Mouse (Mus musculus) embryonic facial prominence, embryonic 13.5 days (tissue): ENCODE data around the gene Tnfrsf22. TPM values are rescaled to one million over a fixed set of nuclear protein-coding genes. Genes with fewer than 3 reads are reported as not detected.

ENCODE experiments used
- ATAC-seq: fragments of 200-750 bp; cut with Nextera tagmentation; 2 replicates; pipeline ENCODE4 v1.8.0; 2017; ENCODE audit warnings: low read depth; ENCODE audit not compliant: insufficient number of reproducible peaks, insufficient read depth, low FRiP score, low TSS enrichment
- H3K27ac ChIP-seq: fragments of 300-500 bp; sonication (generic); 2 replicates; pipeline ENCODE4 v1.5.1; 2015; ENCODE audit warnings: moderate library complexity, mild to moderate bottlenecking, inconsistent platforms
- H3K27me3 ChIP-seq: fragments of 300-500 bp; sonication (generic); 2 replicates; pipeline ENCODE4 v1.6.1; 2015; ENCODE audit warnings: mild to moderate bottlenecking, inconsistent platforms
- H3K36me3 ChIP-seq: fragments of 300-500 bp; sonication (generic); 2 replicates; pipeline ENCODE4 v1.6.1; 2015; ENCODE audit warnings: mild to moderate bottlenecking, inconsistent platforms
- H3K4me1 ChIP-seq: fragments of 300-500 bp; sonication (generic); 2 replicates; pipeline ENCODE4 v1.6.1; 2015; ENCODE audit warnings: inconsistent platforms
- H3K4me2 ChIP-seq: fragments of 300-500 bp; sonication (generic); 2 replicates; pipeline ENCODE4 v1.6.1; 2015; ENCODE audit warnings: moderate library complexity, mild to moderate bottlenecking, inconsistent platforms
- H3K4me3 ChIP-seq: fragments of 300-500 bp; sonication (generic); 2 replicates; pipeline ENCODE4 v1.5.1; 2015; ENCODE audit warnings: mild to moderate bottlenecking, inconsistent platforms
- H3K9ac ChIP-seq: fragments of 300-500 bp; sonication (generic); 2 replicates; pipeline ENCODE4 v1.6.1; 2015; ENCODE audit warnings: mild to moderate bottlenecking, inconsistent platforms
- H3K9me3 ChIP-seq: fragments of 300-500 bp; sonication (generic); 2 replicates; pipeline ENCODE4 v1.6.1; 2016; ENCODE audit warnings: inconsistent platforms
- WGBS: fragments of 180-500 bp; shearing (Covaris S2); methylation state at CpG from one replicate; pipeline ENCODE4 v1.1.7; 2015; ENCODE audit warnings: mixed read lengths; 5-methylcytosine and 5-hydroxymethylcytosine counted together
- polyA plus RNA-seq: library from polyadenylated mRNA; unstranded; fragments of >200 nt; fragmentation: Nextera tagmentation; extraction: Ambion mirVana; gene quantifications from 2 replicates; pipeline ENCODE4 v1.2.1, GENCODE M21; 2015

Gene Tnfrsf22
- polyA plus RNA-seq, 1 experiment from 2014 or later: 15.0 TPM

GRCm38 (mm10) chr7:143599428-143600230, 49.8 kb downstream of the Tnfrsf22 start, which contains the start of gene Cars:
Gene Cars (minus strand): TSS chr7:143600090.
- Histone ChIP-seq H3K9me3 (no peaks in the 10 kb centered on the region), H3K9ac (peak within 1 kb of the TSS; percentile 94)

GRCm38 (mm10) chr7:143594865-143595264, 54.6 kb downstream of the Tnfrsf22 start:
- H3K27ac ChIP-seq: no peak overlapping the region
- no peaks in the 10 kb centered on the region for H3K9me3 ChIP-seq
- H3K36me3 ChIP-seq: peaks cover 42% of the 10 kb centered on the region
- no peaks in the 10 kb centered on the region for H3K27me3 ChIP-seq
- peaks cover 19% of the 10 kb centered on the region for H3K4me1 ChIP-seq
- H3K4me3 ChIP-seq: no peak overlapping the region
- no peak for ATAC-seq
- no peak overlapping the region for H3K4me2 ChIP-seq
- H3K9ac ChIP-seq: no peak overlapping the region
- WGBS: 61% methylated on average over 5 of the region's 5 CpGs

More at GRCm38 (mm10) chr7:143599428-143600230, 49.8 kb downstream of the Tnfrsf22 start, which contains the start of gene Cars:
- peak; percentile 97 for ATAC-seq
- 0 out of 2 replicates have a peak, but pooled peaks cover 12% of the 10 kb centered on the region for H3K36me3 ChIP-seq
- H3K4me3 ChIP-seq: peak within 1 kb of the TSS; percentile 95
- peak within 1 kb of the TSS; percentile 97 for H3K4me2 ChIP-seq
- 2% methylated on average over 35 of the region's 35 CpGs for WGBS
- peak within 1 kb of the TSS; percentile 55; the same call in 1 of the 2 replicates for H3K27ac ChIP-seq
- H3K27me3 ChIP-seq: no peaks in the 10 kb centered on the region
- H3K4me1 ChIP-seq: peaks cover 18% of the 10 kb centered on the region

GRCm38 (mm10) chr7:143592255-143592654, 57.2 kb downstream of the Tnfrsf22 start:
- WGBS: 81% methylated on average over 10 of the region's 10 CpGs

GRCm38 (mm10) chr7:143588006-143588405, 61.5 kb downstream of the Tnfrsf22 start:
- H3K27ac ChIP-seq: no peak overlapping the region
- 85% methylated on average over 4 of the region's 4 CpGs for WGBS
- no peaks in the 10 kb centered on the region for H3K9me3 ChIP-seq
- H3K4me2 ChIP-seq: no peak overlapping the region
- ATAC-seq: no peak
- no peaks in the 10 kb centered on the region for H3K4me1 ChIP-seq
- H3K9ac ChIP-seq: no peak overlapping the region
- H3K4me3 ChIP-seq: no peak overlapping the region
- H3K36me3 ChIP-seq: peaks cover 89% of the 10 kb centered on the region
- H3K27me3 ChIP-seq: no peaks in the 10 kb centered on the region

More at GRCm38 (mm10) chr7:143592255-143592654, 57.2 kb downstream of the Tnfrsf22 start:
- H3K4me3 ChIP-seq: no peak overlapping the region
- no peaks in the 10 kb centered on the region for H3K9me3 ChIP-seq
- no peak overlapping the region for H3K4me2 ChIP-seq
- no peak for ATAC-seq
- peaks cover 63% of the 10 kb centered on the region for H3K36me3 ChIP-seq
- H3K9ac ChIP-seq: 0 out of 2 replicates have a peak overlapping the region, but pooled peaks have one; percentile 21
- H3K27ac ChIP-seq: no peak overlapping the region
- peaks cover 10% of the 10 kb centered on the region for H3K4me1 ChIP-seq
- H3K27me3 ChIP-seq: no peaks in the 10 kb centered on the region

- H3K4me2 ChIP-seq: no peak overlapping the region
- WGBS: 89% methylated on average over 5 of the region's 5 CpGs
- ATAC-seq: no peak
Observed at GRCm38 (mm10) chr7:143587586-143587985, 61.9 kb downstream of the Tnfrsf22 start.

More at GRCm38 (mm10) chr7:143587586-143587985, 61.9 kb downstream of the Tnfrsf22 start:
- Histone ChIP-seq H3K27me3 (no peaks in the 10 kb centered on the region), H3K9ac (no peak overlapping the region), H3K4me3 (no peak overlapping the region), H3K27ac (no peak overlapping the region), H3K9me3 (no peaks in the 10 kb centered on the region), H3K4me1 (no peaks in the 10 kb centered on the region), H3K36me3 (peaks cover 90% of the 10 kb centered on the region)

Other genes with a start within 250 kb of the Tnfrsf22 start
- 873 and 944 TPM in 2 replicates for gene Cdkn1c, start 188.6 kb downstream of the Tnfrsf22 start, polyA plus RNA-seq
- gene Slc22a18, start 175.9 kb downstream of the Tnfrsf22 start, polyA plus RNA-seq: 2.5 and 3.0 TPM in 2 replicates
- 7.0 and 8.5 TPM in 2 replicates for gene Phlda2, start 146.5 kb downstream of the Tnfrsf22 start, polyA plus RNA-seq
- 262 and 282 TPM in 2 replicates for gene Nap1l4, start 100.6 kb downstream of the Tnfrsf22 start, polyA plus RNA-seq
- 59.2 and 61.8 TPM in 2 replicates for gene Cars, start 49.6 kb downstream of the Tnfrsf22 start, polyA plus RNA-seq
- 0.46 and 0.65 TPM in 2 replicates for gene Tnfrsf26, start 20.9 kb downstream of the Tnfrsf22 start, polyA plus RNA-seq
- gene Tnfrsf23, start 36.2 kb upstream of the Tnfrsf22 start, polyA plus RNA-seq: 1.0 and 1.8 TPM in 2 replicates
- gene Osbpl5, start 107.3 kb upstream of the Tnfrsf22 start, polyA plus RNA-seq: 37.9 and 43.6 TPM in 2 replicates
- gene Mrgprg, start 117.3 kb upstream of the Tnfrsf22 start, polyA plus RNA-seq: not detected in 2 replicates
- 0.86 and 1.4 TPM in 2 replicates for gene Mrgpre, start 134.8 kb upstream of the Tnfrsf22 start, polyA plus RNA-seq
- 5.8 and 7.1 TPM in 2 replicates for gene Nadsyn1, start 173.2 kb upstream of the Tnfrsf22 start, polyA plus RNA-seq
- 39.6 and 41.5 TPM in 2 replicates for gene Dhcr7, start 173.5 kb upstream of the Tnfrsf22 start, polyA plus RNA-seq
- gene Gm498, start 217.2 kb upstream of the Tnfrsf22 start, polyA plus RNA-seq: not detected in 2 replicates